Comparison of ENCODE assay signal across 8 mouse cellular contexts in the genomic region with DNA sequence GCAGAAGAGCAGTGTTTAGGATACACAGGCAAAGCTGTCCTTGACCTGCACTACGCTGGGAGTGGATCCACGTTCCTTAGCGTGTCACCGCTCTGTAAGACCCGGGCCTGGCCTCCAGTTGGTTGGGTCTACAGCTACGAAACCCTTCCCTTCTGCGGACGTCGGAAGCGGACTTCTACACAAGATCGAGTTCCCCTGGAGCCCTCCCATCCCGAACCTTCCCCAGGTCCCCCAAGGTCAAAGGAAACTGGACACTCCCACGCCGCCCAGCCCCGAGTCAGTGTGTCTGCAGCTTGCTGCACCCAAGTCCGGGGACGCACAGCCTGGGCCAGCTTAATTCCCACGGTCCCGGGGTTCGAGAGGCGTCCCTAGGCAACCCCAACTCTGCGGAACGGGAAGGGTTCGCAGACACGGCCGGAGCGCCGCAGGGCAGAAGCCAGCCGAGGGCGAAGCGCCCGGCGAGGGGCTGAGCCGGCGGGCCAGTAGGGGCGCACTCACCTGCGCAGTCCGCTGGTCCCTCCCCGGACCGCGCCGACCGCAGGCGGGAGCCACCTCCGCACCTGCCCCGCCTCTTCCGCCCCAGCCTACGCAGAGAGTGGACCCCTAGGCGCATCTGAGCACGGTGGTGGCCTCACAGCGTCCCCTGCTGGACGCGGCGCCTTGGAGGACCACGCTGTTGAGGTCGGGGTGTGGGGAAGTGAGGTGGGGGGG. TPM values are rescaled to one million over a fixed set of nuclear protein-coding genes. Genes with fewer than 3 reads are reported as not detected.
DNase-seq lines count a peak whose midpoint lies in the region; ATAC-seq and TF ChIP-seq lines count a peak whose summit lies in the region.

A gene (minus strand): TSS at position 553 of the 711 bp plus-strand sequence.

- H3K36me3 ChIP-seq in ES-E14 (ENCODE audit: control insufficient read depth, insufficient read depth, low read length, poor library complexity, severe bottlenecking): peaks cover 7% of the 10 kb centered on the region
- no peaks in the 10 kb centered on the region for H3K36me3 ChIP-seq in forebrain, embryonic 16.5 days (ENCODE audit: control insufficient read depth, insufficient read depth)
- 0 out of 2 replicates have a peak, but pooled peaks cover 4% of the 10 kb centered on the region for H3K36me3 ChIP-seq in lung, embryonic 15.5 days

- no peaks in the 10 kb centered on the region for H3K9me3 ChIP-seq in ES-E14 (ENCODE audit: control insufficient read depth, insufficient read depth, low read depth, low read length)
- no peaks in the 10 kb centered on the region for H3K9me3 ChIP-seq in forebrain, embryonic 16.5 days (ENCODE audit: control insufficient read depth, low read length)
- H3K9me3 ChIP-seq in lung, embryonic 15.5 days: no peaks in the 10 kb centered on the region

- peak within 1 kb of the TSS; percentile 78 for H3K4me2 ChIP-seq in forebrain, embryonic 16.5 days (ENCODE audit: low read length)
- H3K4me2 ChIP-seq in lung, embryonic 15.5 days: peak within 1 kb of the TSS; percentile 60

- ATAC-seq in forebrain, embryonic 16.5 days: peak; percentile 98
- peak; percentile 100 for ATAC-seq in lung, embryonic 15.5 days (ENCODE audit: borderline replicate concordance, extremely low read depth, low FRiP score, low TSS enrichment)

- H3K27ac ChIP-seq in ES-E14 (ENCODE audit: insufficient read depth, low read depth, low read length, poor library complexity, severe bottlenecking): peak within 1 kb of the TSS; percentile 45
- 0 out of 2 replicates have a peak within 1 kb of the TSS, but pooled peaks have one; percentile 32 for H3K27ac ChIP-seq in forebrain, embryonic 16.5 days (ENCODE audit: low read length)
- peak within 1 kb of the TSS; percentile 81 for H3K27ac ChIP-seq in lung, embryonic 15.5 days

- peak within 1 kb of the TSS; percentile 91 for H3K9ac ChIP-seq in ES-E14 (ENCODE audit: insufficient read depth, low read depth, low read length, poor library complexity, severe bottlenecking)
- peak within 1 kb of the TSS; percentile 88 for H3K9ac ChIP-seq in forebrain, embryonic 16.5 days (replicated peaks; ENCODE audit: low read depth, low read length)
- H3K9ac ChIP-seq in lung, embryonic 15.5 days: peak within 1 kb of the TSS; percentile 98

- DNase-seq in ES-E14 (ENCODE audit: low read depth, low spot score): peak; percentile 87
- peak; percentile 96 for DNase-seq in cerebellum, adult 11-12 months
- peak; percentile 98 for DNase-seq in heart, postnatal 4 days
- peak; percentile 89 to 94 for DNase-seq in layer of hippocampus, adult 8-10 months (ENCODE audit: low spot score in 2 of 2)
- DNase-seq in ovary, adult 18-20 months (ENCODE audit: low spot score): peak; percentile 92
- DNase-seq in thymus, postnatal 0 days (ENCODE audit: low spot score): peak; percentile 95

- H3K27me3 ChIP-seq in forebrain, embryonic 16.5 days (replicated peaks; ENCODE audit: control insufficient read depth, insufficient read depth, low read length): no peaks in the 10 kb centered on the region
- H3K27me3 ChIP-seq in lung, embryonic 15.5 days: no peaks in the 10 kb centered on the region

- in situ Hi-C loops in ES-E14 (cut with MboI; ENCODE audit: low sequenced_read_pairs in 2 of 2, unreplicated experiment in 2 of 2): no loop called here

- WGBS in forebrain, embryonic 16.5 days: under 1% methylated on average over 56 of the region's 56 CpGs
- WGBS in lung, embryonic 15.5 days: under 1% methylated on average over 49 of the region's 56 CpGs

- peaks cover 0 to 7% of the 10 kb centered on the region in 2 experiments; a peak in 1 of 4 replicates for H3K4me1 ChIP-seq in ES-E14 (ENCODE audit: control insufficient read depth in 2 of 2, insufficient read depth in 2 of 2, low read length in 2 of 2, poor library complexity in 1 of 2)
- H3K4me1 ChIP-seq in forebrain, embryonic 16.5 days (replicated peaks; ENCODE audit: control insufficient read depth, insufficient read depth, low read length): peaks cover 15% of the 10 kb centered on the region
- H3K4me1 ChIP-seq in lung, embryonic 15.5 days: peaks cover 16% of the 10 kb centered on the region

- peak within 1 kb of the TSS; percentile 84 to 91 for H3K4me3 ChIP-seq in ES-E14 (ENCODE audit: insufficient read depth in 1 of 2, low read depth in 1 of 2, low read length in 2 of 2, poor library complexity in 1 of 2, severe bottlenecking in 1 of 2)
- peak within 1 kb of the TSS; percentile 87 for H3K4me3 ChIP-seq in forebrain, embryonic 16.5 days (replicated peaks; ENCODE audit: low read length)
- peak within 1 kb of the TSS; percentile 98 for H3K4me3 ChIP-seq in lung, embryonic 15.5 days

TF ChIP-seq in ES-E14, 5 proteins besides CTCF, POLR2A, EP300 and RAD21:
- no peak for TF ChIP-seq CHD2 (IDR thresholded peaks at IDR 0.05; ENCODE audit: low read depth, low read length)
- no peak for TF ChIP-seq ZNF384 (IDR thresholded peaks at IDR 0.05; ENCODE audit: low read depth, low read length)
- TF ChIP-seq HCFC1 (IDR thresholded peaks at IDR 0.05; ENCODE audit: borderline replicate concordance, insufficient read depth, low read length): peak; percentile 70
- TF ChIP-seq ZC3H11A (IDR thresholded peaks at IDR 0.05; ENCODE audit: borderline replicate concordance, low read depth, low read length): no peak
- TF ChIP-seq MAFK (IDR thresholded peaks at IDR 0.05; ENCODE audit: insufficient read depth, low read depth, low read length): no peak

RNA-seq across cellular contexts. Expression of the gene that starts here (rescaled TPM):
- total RNA-seq in ES-E14 (2012; rRNA removed): 30.0 and 32.9 TPM in 2 replicates
- 74.2 and 75.8 TPM in 2 replicates for polyA plus RNA-seq in forebrain, embryonic 16.5 days (2015; fragmentation: Nextera tagmentation; extraction: Ambion mirVana)
- total RNA-seq in heart, postnatal 4 days (2021): 10 to 100 TPM; 89.9 to 94.5 TPM
- 10 to 100 TPM; 33.9 to 44.5 (median 41.1) TPM for total RNA-seq in layer of hippocampus, adult 8-10 months (2022)
- polyA plus RNA-seq in lung, embryonic 15.5 days (2015; fragmentation: Nextera tagmentation; extraction: Ambion mirVana): 48.1 and 52.1 TPM in 2 replicates
- 48.4 and 54.3 TPM in 2 replicates for polyA plus RNA-seq in thymus, postnatal 0 days (2015; fragmentation: Nextera tagmentation; extraction: Ambion mirVana)

Comparison
In these comparisons a context has a peak if more than half of its experiments do, and no peak if none do; other contexts are left out.
1. Peak in every context shown above with its lines: DNase-seq, ATAC-seq, H3K4me3 ChIP-seq and H3K27ac ChIP-seq.